Mouse (Mus musculus): ENCODE results near the gene Cald1. TPM values are rescaled to one million over a fixed set of nuclear protein-coding genes. Genes with fewer than 3 reads are reported as not detected.

Gene Cald1
- polyA plus RNA-seq, 1 experiment, result 37.4 TPM

DNA sequence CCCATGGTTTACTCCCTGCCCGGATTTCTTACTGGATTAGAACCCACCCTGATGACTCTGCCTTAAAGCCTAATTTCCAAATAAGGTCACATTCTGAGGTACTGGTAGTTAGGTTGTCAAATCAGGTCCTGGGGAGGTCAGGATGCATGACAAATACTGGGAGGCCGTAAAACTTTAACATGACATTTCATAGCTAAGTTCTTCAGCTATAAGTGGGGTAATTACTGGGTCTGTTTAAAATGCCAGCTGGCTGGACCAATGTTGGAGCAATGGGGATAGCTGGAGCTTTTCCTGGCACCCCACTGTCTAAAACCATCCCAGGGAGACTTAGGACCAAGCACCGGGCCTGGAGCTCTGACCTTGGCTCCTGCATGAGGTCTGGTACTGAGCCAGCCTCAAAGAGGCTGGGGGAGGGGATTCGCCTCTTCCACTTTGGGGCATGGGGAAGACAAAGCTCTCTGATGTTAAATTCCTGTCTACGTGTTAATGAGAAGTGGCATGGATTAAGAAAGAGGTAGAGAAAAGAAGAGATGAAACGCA lies 120.9 kb downstream of the Cald1 start:
- H3K4me1 ChIP-seq (ENCODE audit: control insufficient read depth, insufficient read depth, low read length), result peaks cover 27% of the 10 kb centered on the region
- TF ChIP-seq POLR2A (IDR thresholded peaks at IDR 0.05; ENCODE audit: borderline replicate concordance, extremely low read depth, low read depth, low read length), result no peak
- TF ChIP-seq CTCF (IDR thresholded peaks at IDR 0.05; ENCODE audit: insufficient read depth, low read length), result no peak
- no peak for DNase-seq
- WGBS, result 72% methylated on average over 6 of the region's 6 CpGs
- no peak overlapping the region for H3K4me3 ChIP-seq (replicated peaks; ENCODE audit: extremely low read depth, low read depth, low read length)

GRCm38 (mm10) chr6:34720447-34720846 lies 122.1 kb downstream of the Cald1 start:
- TF ChIP-seq POLR2A (IDR thresholded peaks at IDR 0.05; ENCODE audit: borderline replicate concordance, extremely low read depth, low read depth, low read length), result no peak
- no peak for TF ChIP-seq CTCF (IDR thresholded peaks at IDR 0.05; ENCODE audit: insufficient read depth, low read length)
- 36% methylated on average over 4 of the region's 4 CpGs for WGBS
- H3K4me1 ChIP-seq (ENCODE audit: control insufficient read depth, insufficient read depth, low read length), result peaks cover 19% of the 10 kb centered on the region

GRCm38 (mm10) chr6:34721740-34722139 lies 123.4 kb downstream of the Cald1 start:
- Histone ChIP-seq H3K4me3 (replicated peaks; ENCODE audit: extremely low read depth, low read depth, low read length) (no peak overlapping the region), H3K4me1 (ENCODE audit: control insufficient read depth, insufficient read depth, low read length) (peaks cover 19% of the 10 kb centered on the region)
- no peak for DNase-seq
- 21% methylated on average over 6 of the region's 6 CpGs for WGBS
- TF ChIP-seq CTCF (IDR thresholded peaks at IDR 0.05; ENCODE audit: insufficient read depth, low read length), result no peak
- TF ChIP-seq POLR2A (IDR thresholded peaks at IDR 0.05; ENCODE audit: borderline replicate concordance, extremely low read depth, low read depth, low read length), result no peak

More at GRCm38 (mm10) chr6:34720447-34720846, 122.1 kb downstream of the Cald1 start:
- no peak for DNase-seq
- H3K4me3 ChIP-seq (replicated peaks; ENCODE audit: extremely low read depth, low read depth, low read length), result no peak overlapping the region

- TF ChIP-seq POLR2A (IDR thresholded peaks at IDR 0.05; ENCODE audit: borderline replicate concordance, extremely low read depth, low read depth, low read length) (no peak), CTCF (IDR thresholded peaks at IDR 0.05; ENCODE audit: insufficient read depth, low read length) (no peak)
- peaks cover 13% of the 10 kb centered on the region for H3K4me1 ChIP-seq (ENCODE audit: control insufficient read depth, insufficient read depth, low read length)
- DNase-seq, result peak; percentile 37
These were observed 124.4 kb downstream of the Cald1 start for GRCm38 (mm10) chr6:34722660-34723059.

DNA sequence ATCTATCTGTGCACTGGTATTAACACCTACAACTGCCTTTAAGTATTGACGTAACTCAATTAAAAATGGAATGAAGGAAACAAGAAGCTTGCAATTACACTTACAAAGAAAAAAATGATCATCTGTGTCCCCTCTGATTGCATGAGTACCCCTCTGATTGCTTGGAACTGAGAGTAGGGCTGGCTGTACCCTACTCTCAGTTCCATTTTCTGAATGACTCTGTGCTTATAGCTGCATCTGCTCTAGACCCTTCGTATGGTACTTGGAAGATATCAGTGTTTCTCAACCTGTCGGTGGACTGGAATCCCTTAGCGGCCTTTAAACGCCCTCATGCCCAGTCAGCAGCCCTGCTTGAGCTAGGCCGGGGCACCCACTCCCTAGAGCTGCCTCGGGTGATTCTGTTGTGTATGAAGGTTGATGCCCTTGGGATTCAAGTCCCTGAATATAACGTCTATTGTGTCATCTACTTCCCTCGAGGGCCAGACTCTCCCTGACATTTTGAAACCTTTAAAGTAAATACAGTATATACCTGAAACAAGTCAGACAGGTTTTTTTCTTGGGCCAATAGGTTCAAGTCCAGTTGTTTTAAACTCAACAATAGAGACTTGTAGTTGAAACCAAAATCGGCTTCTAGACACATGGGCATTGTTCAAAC lies 125.1 kb downstream of the Cald1 start:
- WGBS, result 82% methylated on average over 10 of the region's 10 CpGs
- H3K4me1 ChIP-seq (ENCODE audit: control insufficient read depth, insufficient read depth, low read length), result peaks cover 13% of the 10 kb centered on the region
- H3K4me3 ChIP-seq (replicated peaks; ENCODE audit: extremely low read depth, low read depth, low read length), result no peak overlapping the region
- DNase-seq, result no peak
- TF ChIP-seq POLR2A (IDR thresholded peaks at IDR 0.05; ENCODE audit: borderline replicate concordance, extremely low read depth, low read depth, low read length) (no peak), CTCF (IDR thresholded peaks at IDR 0.05; ENCODE audit: insufficient read depth, low read length) (no peak)

More at GRCm38 (mm10) chr6:34722660-34723059, 124.4 kb downstream of the Cald1 start:
- 64% methylated on average over 7 of the region's 7 CpGs for WGBS
- H3K4me3 ChIP-seq (replicated peaks; ENCODE audit: extremely low read depth, low read depth, low read length), result no peak overlapping the region

- 47% methylated on average over 1 of the region's 1 CpGs for WGBS
- no peak for TF ChIP-seq CTCF (IDR thresholded peaks at IDR 0.05; ENCODE audit: insufficient read depth, low read length)
- no peak for TF ChIP-seq POLR2A (IDR thresholded peaks at IDR 0.05; ENCODE audit: borderline replicate concordance, extremely low read depth, low read depth, low read length)
- peaks cover 24% of the 10 kb centered on the region for H3K4me1 ChIP-seq (ENCODE audit: control insufficient read depth, insufficient read depth, low read length)
- no peak overlapping the region for H3K4me3 ChIP-seq (replicated peaks; ENCODE audit: extremely low read depth, low read depth, low read length)
- no peak for DNase-seq
These were observed 127.4 kb downstream of the Cald1 start for GRCm38 (mm10) chr6:34725660-34726059.

GRCm38 (mm10) chr6:34726104-34726503 lies 127.8 kb downstream of the Cald1 start:
- peaks cover 21% of the 10 kb centered on the region for H3K4me1 ChIP-seq (ENCODE audit: control insufficient read depth, insufficient read depth, low read length)
- no peak for DNase-seq
- H3K4me3 ChIP-seq (replicated peaks; ENCODE audit: extremely low read depth, low read depth, low read length), result no peak overlapping the region
- TF ChIP-seq CTCF (IDR thresholded peaks at IDR 0.05; ENCODE audit: insufficient read depth, low read length), result no peak
- no peak for TF ChIP-seq POLR2A (IDR thresholded peaks at IDR 0.05; ENCODE audit: borderline replicate concordance, extremely low read depth, low read depth, low read length)
- 30% methylated on average over 1 of the region's 1 CpGs for WGBS

- no peak overlapping the region for H3K4me3 ChIP-seq (replicated peaks; ENCODE audit: extremely low read depth, low read depth, low read length)
- H3K4me1 ChIP-seq (ENCODE audit: control insufficient read depth, insufficient read depth, low read length), result peaks cover 11% of the 10 kb centered on the region; the same call in 1 of the 2 replicates
- 78% methylated on average over 15 of the region's 15 CpGs for WGBS
- TF ChIP-seq CTCF (IDR thresholded peaks at IDR 0.05; ENCODE audit: insufficient read depth, low read length), result no peak
- no peak for TF ChIP-seq POLR2A (IDR thresholded peaks at IDR 0.05; ENCODE audit: borderline replicate concordance, extremely low read depth, low read depth, low read length)
- no peak for DNase-seq
These were observed 129.2 kb downstream of the Cald1 start for GRCm38 (mm10) chr6:34727316-34727983.

DNA sequence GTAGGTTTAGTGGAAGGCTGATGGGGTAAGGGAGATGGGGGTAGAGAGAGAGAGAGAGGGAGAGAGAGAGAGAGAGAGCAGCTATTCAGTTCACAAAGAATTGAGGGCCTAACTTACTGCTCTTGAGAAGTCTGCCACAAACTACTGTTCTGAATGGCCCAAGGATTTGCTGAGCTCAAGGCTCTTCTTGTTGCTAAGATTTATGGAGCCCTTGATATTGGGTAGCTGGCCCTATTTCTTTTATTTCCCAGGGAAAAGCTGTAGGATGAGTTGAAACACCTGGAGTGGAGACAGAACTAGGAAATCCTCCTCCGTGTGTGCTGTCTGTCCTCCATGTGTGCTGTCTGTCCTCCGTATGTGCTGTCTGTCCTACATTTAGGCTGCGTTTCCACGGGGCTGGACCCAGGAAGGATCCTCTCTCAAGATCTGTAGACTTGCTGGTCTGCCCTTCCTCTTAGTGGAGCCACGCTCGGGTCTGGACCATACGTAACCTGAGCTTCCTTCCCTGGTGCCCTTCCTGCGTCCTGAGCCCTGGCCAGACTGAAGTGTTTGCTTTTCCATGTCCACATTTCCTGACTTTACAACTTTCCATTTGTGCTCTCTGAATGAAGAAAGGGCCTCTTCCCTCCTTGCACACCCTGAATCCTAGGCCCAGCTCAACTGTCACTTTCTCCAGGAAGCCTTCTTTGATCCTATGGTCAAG lies 131.3 kb downstream of the Cald1 start:
- peaks cover 11% of the 10 kb centered on the region; the same call in 1 of the 2 replicates for H3K4me1 ChIP-seq (ENCODE audit: control insufficient read depth, insufficient read depth, low read length)
- no peak overlapping the region for H3K4me3 ChIP-seq (replicated peaks; ENCODE audit: extremely low read depth, low read depth, low read length)
- WGBS, result 28% methylated on average over 8 of the region's 8 CpGs
- TF ChIP-seq POLR2A (IDR thresholded peaks at IDR 0.05; ENCODE audit: borderline replicate concordance, extremely low read depth, low read depth, low read length) (no peak), CTCF (IDR thresholded peaks at IDR 0.05; ENCODE audit: insufficient read depth, low read length) (no peak)
- no peak for DNase-seq

Data from lung, adult 2 months (tissue).